Mouse (Mus musculus) CD4-positive naive resting alpha-beta T cell, adult 57 days (primary cell): Measurements from ENCODE around the gene Washc2. TPM values are rescaled to one million over a fixed set of nuclear protein-coding genes. Genes with fewer than 3 reads are reported as not detected.

ENCODE experiments used
- total RNA-seq: library from RNA; stranded (reverse); gene quantifications from one replicate; pipeline ENCODE4 v1.2.4, GENCODE M21; 2023

Washc2 gene
- 92.8 TPM for total RNA-seq

DNA sequence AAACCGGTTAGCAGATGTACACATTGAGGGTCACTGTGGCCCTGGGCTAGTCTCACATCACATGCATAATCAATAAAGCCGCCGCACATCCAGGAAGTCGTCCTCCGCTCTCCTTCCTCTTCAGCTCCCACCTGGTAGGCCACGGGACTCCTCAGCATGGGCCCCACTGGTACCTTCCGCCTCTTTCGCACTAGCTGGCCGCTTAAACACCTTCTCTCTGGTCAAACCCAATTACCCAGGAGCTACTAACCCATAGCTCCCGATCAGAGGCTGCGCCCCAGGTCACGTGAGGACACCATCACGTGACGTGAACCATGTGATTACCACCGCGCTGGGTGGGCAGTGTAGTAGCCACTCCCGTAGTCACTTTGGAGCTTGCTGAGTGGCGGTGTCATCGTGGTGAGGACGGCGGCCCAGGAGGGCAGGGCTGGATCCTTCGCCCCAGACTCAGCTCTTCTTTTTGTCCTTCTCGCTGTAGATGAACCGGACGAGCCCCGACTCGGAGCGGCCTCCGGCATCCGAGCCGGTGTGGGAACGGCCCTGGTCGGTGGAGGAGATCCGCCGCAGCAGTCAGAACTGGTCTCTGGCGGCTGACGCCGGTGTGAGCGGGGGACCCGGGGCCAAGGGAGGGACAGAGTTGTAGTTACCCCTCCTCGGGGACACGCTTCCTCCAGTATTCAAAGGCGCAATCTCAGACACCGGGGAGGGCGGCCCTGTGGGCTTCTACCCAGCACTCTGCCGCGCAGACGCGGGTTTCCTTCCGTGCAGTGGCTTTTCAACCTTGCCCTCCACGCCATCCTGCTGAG, at the start of gene Washc2:
Gene Washc2, plus strand, starts transcription at position 310 of the 806 bp plus-strand sequence.

DNA sequence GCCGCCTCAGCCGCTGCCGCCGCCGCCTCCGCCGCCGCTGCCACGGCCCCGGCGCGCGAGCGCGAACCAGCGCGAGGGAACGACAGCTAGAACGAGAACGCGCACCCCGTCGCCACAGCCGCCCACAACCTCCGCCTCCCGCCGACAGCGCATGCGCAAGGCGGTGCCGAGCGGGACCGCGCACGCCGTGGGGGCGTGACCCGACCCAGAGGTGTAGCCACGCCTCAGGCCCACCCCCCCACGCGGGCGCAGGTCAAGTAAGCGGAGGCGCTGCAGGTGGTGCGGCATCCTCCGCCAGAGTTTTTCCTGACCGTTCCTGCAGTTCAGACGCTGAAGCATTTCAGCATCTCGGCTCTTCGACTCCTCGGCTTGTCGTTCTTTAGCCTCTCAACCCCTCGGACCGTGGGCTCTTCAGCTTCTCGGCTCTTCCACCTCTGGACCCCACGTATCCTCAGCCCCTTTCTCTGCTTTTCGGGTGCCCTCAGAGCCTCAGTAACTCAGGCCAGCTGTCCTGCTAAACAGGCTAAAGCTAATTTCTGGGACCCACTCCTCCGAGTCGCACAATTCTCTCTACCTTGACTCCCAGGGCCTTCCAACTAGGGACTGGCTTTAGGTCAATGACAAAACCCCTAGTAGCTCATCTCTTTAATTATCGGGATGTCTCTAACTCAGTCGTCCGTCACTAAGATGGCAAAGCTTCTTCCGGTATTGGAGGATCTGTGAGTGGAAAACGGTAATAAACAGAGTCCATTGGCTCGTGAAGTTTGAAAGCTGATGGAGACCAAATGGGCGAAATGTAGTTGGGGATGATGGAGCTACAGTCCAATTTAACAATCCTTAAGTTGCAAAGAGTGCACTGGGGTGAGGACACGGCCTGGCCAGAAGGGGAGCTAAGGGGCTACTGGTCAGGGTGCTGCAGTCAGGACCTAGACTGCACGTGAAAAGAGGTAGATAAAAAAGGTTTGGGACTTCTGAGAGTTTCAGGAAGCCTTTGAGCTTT, 14.1 kb upstream of the Washc2 start, which contains the start of gene Tmcc1:
Gene Tmcc1, minus strand, starts transcription at position 93 of the 1,000 bp plus-strand sequence.

DNA sequence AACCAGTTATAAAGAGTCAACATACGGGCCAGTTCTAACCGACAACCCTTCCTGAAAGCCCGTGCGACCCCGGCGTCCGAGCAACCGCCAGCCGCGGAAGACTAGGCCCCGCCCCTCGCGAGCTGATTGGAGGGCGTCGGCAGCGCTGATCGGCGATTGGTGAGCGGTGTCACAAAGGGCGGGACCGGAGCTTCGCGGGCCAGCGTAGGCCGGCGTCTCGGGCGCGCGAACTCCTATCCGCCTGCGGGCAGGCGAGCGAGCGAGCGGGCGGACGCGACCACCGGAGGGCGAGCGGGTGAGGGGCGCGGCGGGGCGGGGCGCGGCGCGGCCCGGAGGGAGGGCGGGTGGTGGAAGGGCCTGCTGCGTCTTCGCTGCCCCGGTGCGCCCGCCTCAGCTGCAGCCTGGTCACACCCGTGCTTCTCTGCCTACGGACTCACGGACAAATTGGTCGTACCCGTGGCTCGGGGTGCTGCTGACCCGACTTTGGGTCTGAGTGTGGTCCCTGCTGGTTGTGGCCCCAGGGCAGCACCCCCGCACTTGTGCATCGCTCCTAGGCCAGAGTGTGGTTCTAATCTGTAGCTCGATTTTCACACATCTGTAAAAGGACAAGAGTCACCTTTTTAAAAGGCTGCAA, 56.3 kb downstream of the Washc2 start, which contains the start of gene Zfand4:
Gene Zfand4, plus strand, starts transcription at position 205 of the 634 bp plus-strand sequence.

Other genes starting within 250 kb of the Washc2 start
- gene Plxnd1, start 213.0 kb upstream of the Washc2 start, total RNA-seq, result 29.9 TPM
- 53.4 TPM for gene Tmcc1, start 14.6 kb upstream of the Washc2 start, total RNA-seq
- gene Zfand4, start 56.2 kb downstream of the Washc2 start, total RNA-seq, result 2.2 TPM
- 1.2 TPM for gene March8, start 130.0 kb downstream of the Washc2 start, total RNA-seq